Mouse (Mus musculus) lung, postnatal 36 days (tissue): ENCODE data around the gene Atat1.
A peak's percentile ranks its signal among the peaks of the same experiment; 100 is the strongest.
"Not testable (repeated sequence)": the region's sequence is repeated elsewhere in the genome, so short reads cannot be mapped to it uniquely, and the experiment has no call there.

ENCODE experiments used
- DNase-seq: peaks from one replicate; pipeline ENCODE4 v3.0.0; 2022; ENCODE audit warnings: mixed read lengths

Atat1 gene

DNA sequence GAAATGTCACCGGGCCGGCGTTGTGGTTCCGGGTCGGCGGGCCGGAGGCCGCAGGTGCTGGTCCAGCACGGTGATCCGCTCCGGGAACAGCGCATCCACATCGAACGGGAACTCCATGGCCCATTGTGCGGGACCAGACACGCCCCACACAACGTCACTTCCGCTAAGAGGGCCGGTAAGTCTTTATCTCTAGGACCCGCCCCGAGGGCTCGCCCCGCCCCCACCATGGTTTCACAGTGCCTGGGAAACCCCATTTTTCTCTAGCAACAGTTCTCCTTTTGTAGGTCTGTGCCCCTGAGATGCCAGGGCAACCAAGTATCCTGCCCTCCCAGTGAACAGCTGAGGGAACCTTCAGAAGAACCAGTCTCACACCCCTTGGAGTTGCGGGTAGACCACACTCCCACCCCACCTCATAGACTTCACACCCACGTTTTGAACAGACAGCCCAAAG, at the start of gene Atat1:
Gene Atat1, minus strand, starts transcription at position 157 of the 451 bp plus-strand sequence.
- DNase-seq, result peak; percentile 99

- no peak for DNase-seq
Measured at GRCm38 (mm10) chr17:35958533-35959223, 48.8 kb upstream of the Atat1 start.

DNA sequence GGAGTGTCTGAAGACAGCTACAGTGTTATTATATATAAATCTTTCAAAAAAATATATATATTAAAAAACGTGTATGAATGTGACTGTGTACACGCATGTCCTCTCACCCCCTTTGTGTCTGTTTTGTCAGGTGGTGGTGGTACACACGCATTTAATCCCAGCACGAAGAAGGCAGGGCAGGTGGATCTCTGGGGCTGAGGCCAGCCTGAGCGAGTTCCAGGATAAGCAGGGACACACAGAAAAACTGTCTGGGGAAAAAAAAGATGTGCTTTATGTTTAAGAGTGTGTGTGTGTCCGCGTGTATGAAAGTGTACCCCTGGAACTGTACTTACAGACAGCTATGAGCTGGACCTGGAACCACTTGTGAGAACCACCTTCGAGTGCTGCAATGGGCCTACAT, 44.8 kb upstream of the Atat1 start:
- DNase-seq, result no peak

DNA sequence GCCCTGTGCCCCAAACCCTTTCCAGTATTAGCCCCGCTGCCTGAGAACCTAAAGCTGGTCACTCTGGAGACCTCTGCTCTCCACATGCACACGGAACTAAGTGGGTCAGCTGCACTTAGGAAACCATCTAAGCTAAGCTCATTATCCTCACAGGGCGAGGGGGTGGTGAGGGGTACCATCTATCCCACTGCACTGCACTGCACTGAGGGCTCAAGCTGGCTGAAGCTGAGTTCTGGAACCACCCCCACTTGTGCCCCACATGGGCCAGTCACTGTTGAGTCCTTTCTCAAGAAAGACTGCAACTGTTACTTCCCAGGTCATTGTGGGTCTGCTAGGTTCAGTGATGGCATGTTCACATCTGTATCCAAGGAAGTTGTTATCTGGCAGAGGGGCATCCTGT, 42.7 kb upstream of the Atat1 start:
- DNase-seq, result not testable (repeated sequence)

DNA sequence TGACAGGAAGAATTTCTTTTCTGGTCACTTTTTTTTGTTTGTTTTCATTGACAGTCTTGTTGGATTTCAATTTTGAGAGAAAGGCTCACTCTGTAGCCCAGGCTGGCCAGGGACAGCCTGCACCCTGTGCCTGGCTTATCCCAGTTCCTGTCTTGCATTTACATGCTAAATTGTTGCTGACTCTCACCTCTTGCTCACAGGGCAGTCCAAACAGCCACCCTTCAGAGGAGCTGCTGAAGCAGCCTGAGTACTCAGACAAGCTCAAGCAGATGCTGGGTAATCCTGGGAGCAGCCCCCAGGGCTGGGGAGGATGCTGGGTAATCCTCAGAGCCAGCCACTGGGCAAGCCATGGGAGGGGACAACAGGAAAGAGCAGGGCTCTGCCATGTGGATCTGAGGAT, 41.1 kb upstream of the Atat1 start:
- not testable (repeated sequence) for DNase-seq

GRCm38 (mm10) chr17:35939941-35940340, 30.1 kb upstream of the Atat1 start:
- no peak for DNase-seq

DNA sequence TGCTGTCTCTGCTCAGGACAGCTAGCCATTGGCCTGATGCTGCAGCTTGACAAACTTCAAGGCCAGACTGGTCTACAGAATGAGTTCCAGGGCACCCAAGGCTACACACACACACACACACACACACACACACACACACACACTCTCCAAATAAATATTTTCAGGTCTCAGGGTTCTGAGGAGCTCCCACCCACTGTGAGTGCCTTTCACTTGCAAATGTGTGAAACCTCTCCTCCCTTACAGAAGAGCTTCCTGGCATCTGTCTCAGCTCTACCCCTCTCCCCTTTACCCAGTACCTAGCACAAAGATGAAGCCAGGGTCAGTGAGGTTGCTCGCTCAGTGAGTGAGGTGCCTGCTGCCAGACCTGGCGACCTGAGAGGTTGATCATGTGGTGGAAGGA, 29.2 kb upstream of the Atat1 start:
- no peak for DNase-seq

DNA sequence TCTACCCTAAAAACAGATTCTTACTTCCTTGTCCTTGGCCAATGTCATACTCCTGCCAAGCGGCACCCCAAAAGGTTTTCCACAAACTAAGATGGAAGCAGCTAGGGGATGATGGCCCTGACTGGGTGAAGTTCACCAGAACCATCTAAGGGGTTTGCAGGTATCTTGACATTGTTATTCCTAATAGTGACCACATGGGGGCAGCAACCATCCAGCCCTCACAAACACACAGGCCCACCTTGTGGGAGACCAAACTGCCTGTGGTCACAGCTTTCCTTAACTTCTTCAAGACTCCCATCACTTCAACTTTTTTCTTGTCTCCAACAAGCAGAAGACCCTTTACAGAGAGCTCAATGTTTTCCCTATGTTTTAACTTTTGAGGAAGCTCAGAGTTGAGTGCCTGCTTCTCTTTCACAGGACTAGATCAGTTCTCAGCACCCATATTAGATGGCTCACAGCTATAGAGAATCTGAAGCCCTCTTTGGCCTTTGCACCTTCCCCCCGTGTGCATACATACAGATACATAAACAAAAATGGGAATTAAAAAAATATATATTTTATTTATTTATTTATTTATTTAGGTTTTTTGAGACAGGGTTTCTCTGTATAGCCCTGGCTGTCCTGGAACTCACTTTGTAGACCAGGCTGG, 27.9 kb upstream of the Atat1 start:
- DNase-seq, result peak; percentile 62

DNA sequence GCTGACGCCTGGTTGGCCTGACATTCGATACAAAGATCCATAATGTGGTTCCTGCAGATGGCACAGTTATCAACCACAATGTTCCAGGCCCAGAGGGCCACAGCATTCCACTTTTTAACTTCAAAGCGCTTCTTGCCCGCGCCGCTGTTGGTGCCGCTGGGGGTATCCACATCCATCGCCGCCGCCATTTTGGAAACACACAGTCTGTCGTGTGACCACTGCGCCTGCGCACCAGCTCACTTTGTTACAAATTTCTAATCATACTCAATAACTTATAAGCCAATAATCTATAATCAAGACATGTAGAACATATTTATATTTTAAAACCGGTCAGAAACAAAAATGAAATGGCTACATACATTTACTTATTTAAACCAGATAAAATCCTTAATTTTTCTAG, 25.9 kb upstream of the Atat1 start:
- DNase-seq, result not testable (repeated sequence)

DNA sequence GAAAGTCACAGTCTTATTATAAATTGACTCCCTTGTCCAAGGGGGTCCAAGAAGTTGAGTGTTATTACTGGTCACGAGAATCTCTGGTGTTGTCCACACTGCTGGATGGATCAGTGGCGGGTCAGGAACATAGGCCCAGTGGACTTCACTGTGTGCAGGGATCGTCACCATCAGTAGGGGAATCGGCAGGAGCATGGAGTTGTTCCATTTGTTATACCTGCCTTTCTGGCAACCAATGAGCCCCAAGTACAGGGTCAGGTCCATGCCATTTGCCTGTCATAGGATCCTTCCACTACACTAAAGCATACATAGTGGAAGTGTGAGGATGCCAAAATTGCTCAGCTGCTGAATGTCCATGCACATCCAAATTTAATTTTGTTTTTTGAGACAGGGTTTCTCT, 22.7 kb upstream of the Atat1 start:
- DNase-seq, result no peak

GRCm38 (mm10) chr17:35930627-35931026, 20.8 kb upstream of the Atat1 start:
- no peak for DNase-seq

DNA sequence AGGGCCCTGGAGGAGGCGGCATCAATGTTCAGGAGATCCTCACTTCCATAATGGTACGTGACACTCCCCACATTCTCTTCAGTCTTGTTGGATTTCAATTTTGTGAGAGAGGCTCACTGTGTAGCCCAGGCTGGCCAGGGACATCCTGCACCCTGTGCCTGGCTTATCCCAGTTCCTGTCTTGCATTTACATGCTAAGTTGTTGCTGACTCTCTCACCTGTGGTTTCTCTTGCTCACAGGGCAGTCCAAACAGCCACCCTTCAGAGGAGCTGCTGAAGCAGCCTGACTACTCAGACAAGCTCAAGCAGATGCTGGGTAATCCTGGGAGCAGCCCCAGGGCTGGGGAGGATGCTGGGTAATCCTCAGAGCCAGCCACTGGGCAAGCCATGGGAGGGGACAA, 19.7 kb upstream of the Atat1 start:
- no peak for DNase-seq

DNA sequence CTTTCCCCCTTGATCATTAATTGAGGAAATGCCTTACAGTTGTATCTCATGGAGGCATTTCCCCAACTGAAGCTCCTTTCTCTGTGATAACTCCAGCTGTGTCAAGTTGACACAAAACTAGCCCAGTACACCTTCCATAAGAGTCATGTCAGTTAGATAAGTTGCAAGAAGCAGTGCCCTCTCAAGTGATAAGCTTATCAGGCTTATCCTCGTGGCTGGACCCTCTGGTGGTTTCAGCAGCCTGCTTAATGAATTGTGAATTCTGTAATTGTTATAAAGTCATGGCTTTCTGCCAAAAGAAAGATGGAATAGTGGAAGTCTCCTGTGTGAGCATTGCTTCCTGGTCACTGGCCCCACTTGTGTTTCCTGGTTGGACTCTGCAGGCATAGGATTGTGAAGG, 17.6 kb upstream of the Atat1 start:
- DNase-seq, result no peak

- DNase-seq, result no peak
Measured at GRCm38 (mm10) chr17:35923281-35923680, 13.4 kb upstream of the Atat1 start.

- DNase-seq, result peak; percentile 46
Measured at GRCm38 (mm10) chr17:35922566-35922965, 12.7 kb upstream of the Atat1 start.

GRCm38 (mm10) chr17:35921710-35922109, 11.8 kb upstream of the Atat1 start:
- no peak for DNase-seq

DNA sequence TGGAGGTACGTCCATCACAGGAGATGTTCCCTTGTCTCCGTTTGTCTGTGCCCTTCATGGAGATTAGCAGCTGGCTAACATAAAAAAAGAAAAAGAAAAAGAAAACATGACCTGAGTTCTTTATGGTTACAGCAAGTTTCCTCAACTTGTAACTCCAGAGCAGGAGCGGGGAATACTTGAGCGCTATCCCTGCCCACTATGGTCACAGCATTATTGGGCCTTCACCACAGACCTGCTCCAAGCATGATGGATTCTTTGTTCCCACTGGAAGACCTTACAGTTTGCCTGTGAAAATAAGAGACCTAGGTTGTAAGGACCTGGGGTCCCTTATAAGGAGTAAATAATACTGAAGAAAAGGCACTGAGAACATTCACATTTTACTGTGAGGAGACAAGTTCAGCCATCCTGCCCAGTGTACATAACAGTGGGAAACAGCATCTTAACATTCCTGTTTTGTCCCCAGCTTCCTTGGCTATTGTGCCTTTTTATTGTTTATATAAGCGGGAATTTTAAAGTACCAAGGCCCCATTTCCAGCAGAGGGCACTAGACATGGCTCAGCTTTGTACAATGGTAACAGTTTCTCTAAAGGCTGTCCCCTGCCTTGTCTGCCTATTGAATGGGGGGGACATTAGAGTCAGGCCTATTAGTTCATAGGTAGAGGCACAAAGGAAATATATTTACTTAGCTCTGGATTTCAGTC, 11.1 kb upstream of the Atat1 start:
- DNase-seq, result peak; percentile 77

DNA sequence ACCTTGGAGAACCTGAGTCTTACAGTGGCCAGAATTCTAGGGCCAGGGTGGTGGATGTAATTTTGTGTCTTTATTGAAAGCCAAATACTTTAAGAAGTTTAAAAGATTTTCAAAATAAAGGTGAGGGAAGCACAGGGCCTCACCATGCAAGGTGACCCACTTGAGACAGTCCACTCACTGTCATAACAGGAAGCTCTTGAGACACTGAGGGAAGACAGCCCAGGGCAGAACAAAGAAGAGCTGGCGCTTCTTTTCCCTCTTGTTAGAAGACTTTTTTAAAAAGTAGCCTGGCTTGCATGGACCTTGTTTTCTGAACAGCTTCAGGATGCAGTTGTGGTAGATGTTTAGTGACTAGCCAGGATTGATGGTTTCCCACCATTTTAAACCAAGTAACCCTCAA, 10.5 kb upstream of the Atat1 start:
- peak; percentile 28 for DNase-seq

DNA sequence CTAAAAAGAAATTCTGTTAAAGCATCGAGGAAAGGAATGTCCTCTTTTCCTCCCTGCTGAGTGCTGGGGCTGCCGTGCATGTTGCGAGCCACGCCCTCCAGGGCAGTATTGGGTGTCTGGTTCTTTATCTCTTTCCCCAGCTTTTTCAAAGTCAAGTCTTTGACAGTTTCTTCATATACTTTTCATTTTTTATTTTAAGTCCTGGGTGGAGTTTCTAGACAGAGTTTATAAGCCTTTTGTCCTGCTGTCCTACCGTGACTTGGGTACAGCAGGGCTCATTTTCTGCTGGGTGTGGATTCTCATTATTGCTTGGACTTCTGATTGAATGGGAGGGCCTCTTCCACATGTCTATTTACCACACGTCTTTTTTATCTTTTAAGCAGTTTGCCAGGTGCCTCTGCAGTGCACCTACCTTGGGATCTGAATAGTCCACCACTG, 10.0 kb upstream of the Atat1 start:
- DNase-seq, result no peak

DNA sequence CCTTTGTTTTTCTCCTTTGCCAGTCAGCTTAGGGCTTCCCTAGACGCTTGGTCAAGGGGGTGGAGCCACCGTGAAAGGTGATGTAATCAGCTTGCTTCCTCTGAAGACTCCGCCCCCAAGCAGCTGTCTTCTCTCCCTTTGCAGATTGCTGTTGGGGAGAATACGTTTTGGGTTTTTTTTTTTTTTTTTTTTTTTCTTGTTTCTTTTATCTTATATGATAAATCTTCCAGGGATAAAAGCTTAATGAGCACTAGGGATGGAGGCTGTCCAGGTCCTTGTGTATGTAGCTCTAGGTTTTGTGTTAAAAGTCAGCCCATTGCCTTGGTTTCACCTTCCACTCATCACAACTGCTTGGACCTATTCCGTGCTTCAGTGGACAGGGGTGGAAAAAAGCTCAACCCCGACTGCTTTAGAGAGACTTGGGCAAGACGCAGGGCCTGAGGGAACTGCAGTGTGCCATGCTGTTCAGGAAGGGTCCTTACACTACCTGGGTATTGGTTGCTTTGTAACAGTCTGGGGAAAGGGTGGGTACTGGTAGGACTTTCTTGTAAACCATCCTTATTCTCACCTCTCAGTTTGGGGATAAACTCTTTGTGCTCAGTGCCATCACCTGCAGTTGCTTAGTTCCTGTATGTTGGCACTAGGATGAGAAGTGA, 9.3 kb upstream of the Atat1 start:
- peak; percentile 99 for DNase-seq

- DNase-seq, result peak; percentile 65
Measured at GRCm38 (mm10) chr17:35918276-35919059, 8.6 kb upstream of the Atat1 start.

- DNase-seq, result peak; percentile 60
Measured at GRCm38 (mm10) chr17:35917463-35918251, 7.8 kb upstream of the Atat1 start.
